Mouse (Mus musculus) spleen, adult 12 weeks (tissue): ENCODE data around the gene Cox10.
A peak's percentile ranks its signal among the peaks of the same experiment; 100 is the strongest.

Source experiments
- DNase-seq: peaks from one replicate; pipeline ENCODE4 v3.0.0; 2022; ENCODE audit warnings: low spot score

Gene Cox10

GRCm38 (mm10) chr11:64045041-64045440, 34.2 kb downstream of the Cox10 start:
- DNase-seq = no peak

GRCm38 (mm10) chr11:64044024-64044423, 35.2 kb downstream of the Cox10 start:
- DNase-seq = no peak

DNA sequence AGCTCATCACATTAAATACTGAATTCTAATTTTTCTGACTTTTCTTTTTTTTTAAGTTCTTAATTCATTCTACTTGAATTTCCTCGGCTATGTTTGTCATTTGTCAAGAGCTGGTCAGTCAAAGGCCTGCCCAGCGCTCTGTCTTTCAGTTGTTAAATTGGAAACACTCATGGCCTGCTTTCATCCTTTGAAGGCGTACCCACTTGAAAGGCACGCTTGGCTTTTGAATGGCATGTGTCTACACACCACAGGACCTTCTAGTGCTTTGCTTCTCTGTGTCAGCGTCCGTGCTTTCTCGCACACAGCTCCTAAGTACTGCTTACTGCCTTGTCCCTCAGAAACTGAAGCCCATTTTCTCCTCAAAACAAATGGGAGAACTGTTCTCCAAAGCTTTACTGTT, 38.0 kb downstream of the Cox10 start:
- no peak for DNase-seq

GRCm38 (mm10) chr11:64039600-64039999, 39.7 kb downstream of the Cox10 start:
- no peak for DNase-seq

DNA sequence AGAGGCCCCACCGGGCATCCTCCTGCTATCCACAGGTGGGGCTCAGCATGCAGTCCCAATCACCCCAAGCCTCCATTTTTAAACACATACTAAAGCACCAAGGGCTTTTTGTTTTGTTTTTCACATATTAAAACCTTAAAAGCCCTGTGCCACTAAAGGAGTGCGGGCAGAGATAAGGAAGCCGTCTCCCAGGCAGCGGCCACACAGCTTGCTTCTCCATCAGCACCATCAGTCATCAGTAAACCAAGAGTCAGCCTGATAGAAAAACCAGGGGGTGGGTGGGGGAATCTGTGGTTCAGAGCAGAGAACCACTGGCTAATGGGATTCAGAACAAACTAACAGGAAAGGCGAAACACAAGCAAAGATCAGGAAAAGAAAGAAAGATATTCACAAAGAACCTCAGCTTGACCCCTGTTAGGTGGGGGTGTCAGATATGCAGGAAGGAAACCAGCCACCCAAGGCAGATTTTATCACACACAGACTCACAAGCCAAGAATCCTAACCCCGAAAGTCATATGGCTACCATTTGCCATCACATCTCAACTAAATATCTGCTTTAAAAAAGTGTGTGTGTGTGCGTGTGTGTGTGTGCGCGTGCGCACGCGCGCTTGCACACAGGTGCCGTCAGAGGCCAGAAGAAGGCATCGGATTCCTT, 41.7 kb downstream of the Cox10 start:
- no peak for DNase-seq

DNA sequence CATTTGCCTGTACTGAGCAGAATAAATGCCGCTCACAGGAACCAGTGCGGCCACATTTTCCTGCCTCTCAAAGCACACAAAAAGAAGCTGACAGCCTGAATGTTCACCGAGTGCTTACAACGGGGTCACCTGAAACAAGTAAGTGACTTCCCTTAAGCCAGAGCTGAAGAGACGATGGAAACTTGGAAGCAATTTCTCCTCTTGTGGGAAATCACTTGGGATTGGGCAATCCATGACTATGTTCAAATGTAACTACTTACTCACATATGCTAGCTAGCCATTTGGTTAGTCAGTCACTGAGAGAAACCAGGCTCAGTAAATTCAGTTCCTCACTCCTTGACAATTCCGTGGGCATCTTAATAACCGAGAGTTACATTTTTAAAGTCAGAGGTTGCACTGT, 43.0 kb downstream of the Cox10 start:
- DNase-seq = no peak

DNA sequence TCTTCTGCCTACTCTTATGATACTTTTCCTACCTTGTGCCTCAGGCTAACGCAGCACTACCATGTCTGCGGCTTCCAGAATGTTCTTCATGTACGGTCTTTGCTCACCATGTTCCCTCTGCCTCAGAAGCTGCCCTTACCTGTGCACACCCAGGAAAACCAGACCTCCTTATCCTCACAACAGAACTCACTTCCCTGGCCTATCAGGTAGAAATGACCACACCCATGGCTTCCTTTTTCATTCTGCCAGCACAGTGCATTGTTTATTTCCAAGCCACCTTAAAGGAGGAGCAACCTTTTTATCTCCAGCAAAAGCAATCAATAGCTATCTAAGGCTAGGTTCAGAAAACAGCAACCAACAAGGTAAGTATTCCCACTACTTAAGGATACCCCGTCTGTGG, 43.6 kb downstream of the Cox10 start:
- no peak for DNase-seq

DNA sequence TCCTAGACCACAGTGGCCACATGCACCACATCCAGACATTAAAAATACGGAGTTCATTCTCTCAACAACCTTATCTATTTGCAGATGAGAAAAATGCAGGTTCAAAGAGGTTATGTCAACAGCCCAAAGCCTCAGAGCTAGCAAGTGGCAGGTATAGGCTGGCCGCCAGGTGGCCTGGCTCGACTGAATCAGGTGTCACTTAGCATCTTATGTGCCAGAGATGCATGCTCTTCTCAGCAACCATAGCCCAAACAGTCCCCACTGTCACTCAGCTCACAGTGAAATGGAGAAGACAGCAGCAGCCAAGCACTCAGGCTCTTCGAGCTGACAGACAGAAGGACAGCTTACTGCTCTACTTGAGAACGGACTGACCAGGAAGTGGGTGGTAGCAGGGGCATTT, 44.6 kb downstream of the Cox10 start:
- no peak for DNase-seq

- DNase-seq = no peak
Observed at GRCm38 (mm10) chr11:64027423-64027822, 51.8 kb downstream of the Cox10 start.

DNA sequence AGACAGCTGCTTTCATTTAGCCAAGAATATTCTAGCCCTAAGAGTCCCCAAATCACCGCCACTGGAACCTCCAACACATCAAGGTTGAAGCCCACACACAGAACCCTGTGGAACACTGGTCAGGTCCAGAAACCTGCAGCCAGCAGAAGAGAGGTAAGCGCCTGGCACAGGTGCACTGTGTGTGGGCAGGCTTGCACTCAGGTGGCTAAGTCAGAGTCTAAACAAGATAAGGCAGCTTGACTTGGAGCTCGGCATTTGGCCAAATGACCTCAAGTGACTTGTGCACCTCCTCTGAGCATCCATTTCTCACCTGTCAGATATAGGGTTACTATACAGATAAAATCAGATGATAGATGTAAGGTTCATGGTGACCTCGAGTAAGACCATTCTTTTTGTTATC, 53.4 kb downstream of the Cox10 start:
- DNase-seq = no peak

GRCm38 (mm10) chr11:64024575-64024974, 54.7 kb downstream of the Cox10 start:
- no peak for DNase-seq

DNA sequence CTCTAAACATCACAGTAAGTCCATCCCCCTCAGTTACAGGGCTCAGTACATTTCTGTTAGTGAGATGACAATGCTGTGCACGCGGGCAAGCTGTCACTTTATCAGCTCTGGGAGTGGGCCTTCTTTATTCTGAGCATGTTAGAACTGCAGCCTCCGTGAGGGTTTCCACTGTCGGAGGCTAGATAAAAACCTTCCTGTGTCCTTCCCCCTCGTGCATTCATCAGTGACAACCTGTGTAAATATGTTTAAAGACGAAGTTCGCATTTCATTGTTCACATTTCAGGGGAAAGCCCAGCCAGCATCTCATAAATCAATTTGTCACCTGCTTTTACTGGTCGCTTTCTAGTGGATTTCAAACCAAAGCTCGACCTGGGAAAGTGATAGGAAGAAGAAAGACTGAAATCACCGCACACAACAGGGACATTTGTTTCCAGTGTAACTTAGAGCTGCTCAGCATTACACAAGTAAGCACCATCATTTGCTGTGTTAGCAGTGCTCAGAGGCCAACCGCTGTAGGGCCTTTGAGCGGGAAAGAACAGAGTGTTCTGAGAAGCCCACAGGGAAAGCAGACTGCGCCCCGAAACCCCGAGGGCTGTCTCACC, 55.8 kb downstream of the Cox10 start:
- no peak for DNase-seq

DNA sequence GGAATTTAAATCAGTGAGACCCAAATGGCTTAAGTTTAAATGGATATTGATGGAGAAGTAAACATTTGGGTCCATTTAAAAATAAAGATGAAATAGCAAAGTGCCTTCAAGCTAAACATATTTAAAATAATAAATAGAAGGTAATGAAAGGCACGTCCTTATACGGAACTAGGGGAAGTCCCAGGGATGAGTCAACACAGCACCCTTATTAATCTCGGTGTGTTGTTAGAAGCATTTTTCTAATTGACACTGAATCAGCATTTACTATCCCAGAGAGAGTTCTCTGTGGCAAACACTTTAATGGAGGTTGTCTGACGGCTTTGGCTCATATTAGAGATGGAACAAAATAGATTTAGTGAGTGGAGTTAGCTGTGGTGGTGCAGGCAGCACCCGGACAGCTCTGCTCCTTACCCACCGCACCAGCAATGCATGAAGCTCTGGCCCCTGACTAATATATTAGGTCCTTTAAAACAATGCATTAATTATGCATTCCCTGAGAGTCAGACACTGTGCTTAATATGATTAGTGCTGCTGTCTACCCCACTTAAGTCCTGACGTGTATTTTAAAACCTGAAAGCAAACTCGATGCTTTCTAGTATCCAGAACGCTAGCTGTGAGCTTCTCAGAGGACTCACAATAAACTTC, 56.7 kb downstream of the Cox10 start:
- DNase-seq = no peak

- DNase-seq = no peak
Observed at GRCm38 (mm10) chr11:64019235-64019634, 60.0 kb downstream of the Cox10 start.

GRCm38 (mm10) chr11:64018165-64018564, 61.1 kb downstream of the Cox10 start:
- DNase-seq = no peak

DNA sequence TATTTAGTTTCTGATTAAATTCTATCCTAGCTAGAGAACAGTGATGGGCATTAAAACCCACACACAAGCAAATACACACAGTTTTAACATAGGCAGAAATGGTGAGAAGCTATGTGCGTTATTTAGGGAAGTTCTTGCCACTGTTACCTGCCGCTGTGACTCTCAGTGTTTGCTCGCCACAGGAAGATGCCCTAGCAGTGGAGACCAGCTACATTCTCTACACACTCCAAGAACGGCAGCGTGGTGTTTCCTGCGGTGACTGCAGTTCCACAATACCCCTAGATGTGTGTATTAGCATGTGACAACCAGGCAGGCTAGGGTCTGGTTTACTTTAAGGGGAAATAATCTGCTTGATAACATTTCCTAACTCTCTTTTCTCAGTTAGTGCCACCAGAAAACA, 64.0 kb downstream of the Cox10 start:
- DNase-seq = no peak

- DNase-seq = peak; percentile 11
Observed at GRCm38 (mm10) chr11:64010724-64011496, 68.4 kb downstream of the Cox10 start.

GRCm38 (mm10) chr11:64004152-64004551, 75.1 kb downstream of the Cox10 start:
- DNase-seq = no peak

GRCm38 (mm10) chr11:64003484-64003883, 75.8 kb downstream of the Cox10 start:
- DNase-seq = no peak

GRCm38 (mm10) chr11:64002629-64003028, 76.6 kb downstream of the Cox10 start:
- DNase-seq = no peak

DNA sequence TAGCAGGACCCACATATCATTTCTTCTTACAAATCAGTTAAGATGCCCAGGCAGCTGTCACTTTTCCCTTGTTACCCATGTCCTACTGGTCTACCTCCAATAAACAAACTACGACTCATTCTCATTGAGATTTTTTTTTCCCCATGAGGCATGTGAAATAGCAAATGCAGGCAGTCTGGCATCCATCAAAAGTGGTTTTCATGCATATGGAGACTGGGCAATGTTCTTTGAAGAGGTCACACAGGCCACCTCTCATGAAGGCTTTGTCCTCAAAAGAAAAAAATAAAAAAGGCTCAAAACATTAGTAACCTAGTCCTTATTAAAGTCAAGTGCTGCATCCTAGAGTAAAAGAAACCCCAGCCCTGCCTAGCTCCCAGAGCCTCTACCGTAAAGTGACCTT, 78.2 kb downstream of the Cox10 start:
- no peak for DNase-seq

DNA sequence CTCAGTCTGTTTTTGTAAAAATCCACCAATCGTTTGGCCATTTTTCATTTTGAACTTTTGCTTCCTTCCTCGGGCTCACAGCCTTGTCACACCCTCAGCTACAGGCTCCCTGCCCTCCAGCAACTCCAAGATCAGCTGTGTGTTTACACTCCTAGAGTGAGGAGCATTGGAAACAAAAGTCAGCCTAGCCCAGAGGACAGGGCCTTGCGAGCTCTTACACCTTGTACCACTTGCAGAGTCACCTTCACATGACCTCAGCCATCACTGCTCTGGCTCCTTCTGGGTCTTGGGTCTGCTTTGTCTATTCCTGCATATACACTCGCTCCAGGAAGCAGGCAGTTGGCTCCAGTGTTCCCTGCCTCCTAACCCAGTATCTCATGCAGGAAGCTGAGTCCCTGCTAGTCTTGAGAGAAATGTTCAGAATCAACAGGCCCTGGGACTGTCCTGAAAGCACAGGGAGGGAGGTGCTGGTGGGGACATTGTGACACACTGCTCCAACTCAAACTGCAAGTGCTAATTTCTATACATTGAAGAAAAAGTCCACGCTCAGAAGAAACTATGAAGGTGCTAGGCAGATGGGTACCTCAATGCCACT, 79.0 kb downstream of the Cox10 start:
- no peak for DNase-seq

- no peak for DNase-seq
Observed at GRCm38 (mm10) chr11:63999431-63999830, 79.8 kb downstream of the Cox10 start.
